Mouse (Mus musculus): ENCODE results near the gene Med19.

GRCm38 (mm10) chr2:84640833-84641232 lies 37.4 kb upstream of the Med19 start:
- TF ChIP-seq CTCF (IDR thresholded peaks at IDR 0.05; ENCODE audit: control insufficient read depth, insufficient read depth, insufficient replicate concordance, low read depth, low read length) = no peak
- no peak for TF ChIP-seq POLR2A (IDR thresholded peaks at IDR 0.05; ENCODE audit: control insufficient read depth, low read depth, low read length)
